ENCODE assay signal across 8 mouse cellular contexts in genomic region chr5:148978458-148979165, GRCm38 (mm10). TPM values are rescaled to one million over a fixed set of nuclear protein-coding genes. Genes with fewer than 3 reads are reported as not detected.
DNase-seq lines count a peak whose midpoint lies in the region; ATAC-seq lines count a peak whose summit lies in the region.

No protein-coding gene starts in this region.

- no peaks in the 10 kb centered on the region for H3K9me3 ChIP-seq in lung, embryonic 15.5 days
- 0 out of 2 replicates have a peak, but pooled peaks cover under 1% of the 10 kb centered on the region for H3K9me3 ChIP-seq in embryonic facial prominence, embryonic 15.5 days (replicated peaks)
- peaks cover under 1% of the 10 kb centered on the region for H3K9me3 ChIP-seq in limb, embryonic 13.5 days

- ATAC-seq in lung, embryonic 15.5 days (ENCODE audit: borderline replicate concordance, extremely low read depth, low FRiP score, low TSS enrichment): no peak
- ATAC-seq in embryonic facial prominence, embryonic 15.5 days (ENCODE audit: insufficient number of reproducible peaks, low FRiP score, low TSS enrichment, low read depth): 0 out of 2 replicates have a peak, but pooled peaks have one; percentile 30
- ATAC-seq in limb, embryonic 13.5 days (ENCODE audit: low FRiP score, low read depth): no peak
- no peak for ATAC-seq in erythroblast, adult 5-6 weeks (replicated peaks; ENCODE audit: low FRiP score, poor library complexity, severe bottlenecking)

- no peak overlapping the region for H3K9ac ChIP-seq in lung, embryonic 15.5 days
- no peak overlapping the region for H3K9ac ChIP-seq in embryonic facial prominence, embryonic 15.5 days
- H3K9ac ChIP-seq in limb, embryonic 13.5 days: no peak overlapping the region

- WGBS in lung, embryonic 15.5 days: 55% methylated on average over 18 of the region's 18 CpGs
- 57% methylated on average over 18 of the region's 18 CpGs for WGBS in embryonic facial prominence, embryonic 15.5 days
- 56% methylated on average over 18 of the region's 18 CpGs for WGBS in limb, embryonic 13.5 days

- H3K27ac ChIP-seq in lung, embryonic 15.5 days: peak overlapping the region; percentile 81
- peak overlapping the region; percentile 83 for H3K27ac ChIP-seq in embryonic facial prominence, embryonic 15.5 days (replicated peaks)
- H3K27ac ChIP-seq in limb, embryonic 13.5 days: peak overlapping the region; percentile 59

- no peak for DNase-seq in lung, postnatal 14 days
- DNase-seq in thymus, postnatal 0 days (ENCODE audit: low spot score): peak; percentile 77
- no peak for DNase-seq in frontal cortex, postnatal 14 days (ENCODE audit: low spot score in 2 of 2)
- no peak for DNase-seq in adrenal gland, adult 8-10 months

- no peaks in the 10 kb centered on the region for H3K36me3 ChIP-seq in lung, embryonic 15.5 days
- no peaks in the 10 kb centered on the region for H3K36me3 ChIP-seq in embryonic facial prominence, embryonic 15.5 days
- H3K36me3 ChIP-seq in limb, embryonic 13.5 days: no peaks in the 10 kb centered on the region; the same call in 1 of the 2 replicates

- peaks cover 15% of the 10 kb centered on the region for H3K4me1 ChIP-seq in lung, embryonic 15.5 days
- peaks cover 18% of the 10 kb centered on the region for H3K4me1 ChIP-seq in embryonic facial prominence, embryonic 15.5 days
- H3K4me1 ChIP-seq in limb, embryonic 13.5 days: peaks cover 21% of the 10 kb centered on the region

- no peak overlapping the region for H3K4me3 ChIP-seq in lung, embryonic 15.5 days
- H3K4me3 ChIP-seq in embryonic facial prominence, embryonic 15.5 days (replicated peaks): no peak overlapping the region
- H3K4me3 ChIP-seq in limb, embryonic 13.5 days: no peak overlapping the region

- H3K4me2 ChIP-seq in lung, embryonic 15.5 days: no peak overlapping the region
- H3K4me2 ChIP-seq in embryonic facial prominence, embryonic 15.5 days (replicated peaks): no peak overlapping the region
- no peak overlapping the region for H3K4me2 ChIP-seq in limb, embryonic 13.5 days (replicated peaks)

- H3K27me3 ChIP-seq in lung, embryonic 15.5 days: no peaks in the 10 kb centered on the region
- H3K27me3 ChIP-seq in embryonic facial prominence, embryonic 15.5 days: no peaks in the 10 kb centered on the region
- H3K27me3 ChIP-seq in limb, embryonic 13.5 days: no peaks in the 10 kb centered on the region

RNA-seq across cellular contexts. Expression of gene Gm42791, which starts 16.3 kb away (rescaled TPM):
- 3.3 and 4.0 TPM in 2 replicates for polyA plus RNA-seq in lung, embryonic 15.5 days (2015; fragmentation: Nextera tagmentation; extraction: Ambion mirVana)
- 1.6 and 2.3 TPM in 2 replicates for polyA plus RNA-seq in embryonic facial prominence, embryonic 15.5 days (2015; fragmentation: Nextera tagmentation; extraction: Ambion mirVana)
- 1.6 and 2.6 TPM in 2 replicates for polyA plus RNA-seq in limb, embryonic 13.5 days (2015; fragmentation: Nextera tagmentation; extraction: Ambion mirVana)
- 0.79 TPM in 1 of 2 replicates, not detected in the other for polyA plus RNA-seq in thymus, postnatal 0 days (2015; fragmentation: Nextera tagmentation; extraction: Ambion mirVana)
- total RNA-seq in adrenal gland, adult 8-10 months (2022): 1 to 10 TPM; 1.7 to 6.9 (median 5.2) TPM
- 1.9 TPM in 1 of 2 replicates, not detected in the other for total RNA-seq in erythroblast, adult 5-6 weeks (2015; ENCODE audit: low replicate concordance)
- total RNA-seq in erythroblast, adult 5-6 weeks (2017; ENCODE audit: low replicate concordance): 14.2 TPM in 1 of 2 replicates, not detected in the other

RNA-seq across cellular contexts. Expression of gene Katnal1, which starts 49.5 kb away (rescaled TPM):
- polyA plus RNA-seq in lung, embryonic 15.5 days (2015; fragmentation: Nextera tagmentation; extraction: Ambion mirVana): 11.9 and 12.5 TPM in 2 replicates
- polyA plus RNA-seq in embryonic facial prominence, embryonic 15.5 days (2015; fragmentation: Nextera tagmentation; extraction: Ambion mirVana): 13.7 and 15.8 TPM in 2 replicates
- 16.9 and 21.0 TPM in 2 replicates for polyA plus RNA-seq in limb, embryonic 13.5 days (2015; fragmentation: Nextera tagmentation; extraction: Ambion mirVana)
- polyA plus RNA-seq in thymus, postnatal 0 days (2015; fragmentation: Nextera tagmentation; extraction: Ambion mirVana): 6.7 and 6.8 TPM in 2 replicates
- 10 to 100 TPM in 3 of 4 experiments, 1 to 10 TPM in 1; 9.6 to 19.8 (median 13.2) TPM for total RNA-seq in adrenal gland, adult 8-10 months (2022)
- total RNA-seq in erythroblast, adult 5-6 weeks (2015; ENCODE audit: low replicate concordance): 4.0 and 4.6 TPM in 2 replicates
- 9.1 and 10.4 TPM in 2 replicates for total RNA-seq in erythroblast, adult 5-6 weeks (2017; ENCODE audit: low replicate concordance)
